Mouse (Mus musculus): ENCODE measurements at regions not wholly inside any gene's neighbourhood (a gene's known extent, or its start where the extent isn't known, plus 50 kb on each side); places are given as distances from the start of the nearest gene placed in this dataset.

GRCm38 (mm10) chr2:173344221-173344620 is 67.9 kb upstream of the Pmepa1 start:
- no peak overlapping the region for H3K4me2 ChIP-seq (ENCODE audit: low read depth, low read length)
- H3K27me3 ChIP-seq (ENCODE audit: control insufficient read depth, insufficient read depth, low read length), result no peaks in the 10 kb centered on the region
- H3K4me1 ChIP-seq (ENCODE audit: control insufficient read depth, insufficient read depth, low read length), result peaks cover 16% of the 10 kb centered on the region
- H3K36me3 ChIP-seq (ENCODE audit: control insufficient read depth, insufficient read depth, low read length), result no peaks in the 10 kb centered on the region
- H3K9me3 ChIP-seq (replicated peaks; ENCODE audit: control insufficient read depth, low read length), result peaks cover 5% of the 10 kb centered on the region; the same call in 1 of the 2 replicates
- no peak overlapping the region for H3K9ac ChIP-seq (ENCODE audit: low read length)
- no peak overlapping the region for H3K27ac ChIP-seq (ENCODE audit: low read length)
- no peak overlapping the region for H3K4me3 ChIP-seq (replicated peaks; ENCODE audit: low read length)
- no peak for ATAC-seq (ENCODE audit: insufficient read depth, low FRiP score)
- WGBS, result 91% methylated on average over 5 of the region's 5 CpGs

- Histone ChIP-seq H3K4me1 (ENCODE audit: control insufficient read depth, insufficient read depth, low read length) (peaks cover 19% of the 10 kb centered on the region), H3K27ac (ENCODE audit: low read length) (no peak overlapping the region), H3K27me3 (ENCODE audit: control insufficient read depth, insufficient read depth, low read length) (no peaks in the 10 kb centered on the region), H3K4me3 (replicated peaks; ENCODE audit: low read length) (no peak overlapping the region), H3K9me3 (replicated peaks; ENCODE audit: control insufficient read depth, low read length) (peaks cover 5% of the 10 kb centered on the region; the same call in 1 of the 2 replicates), H3K9ac (ENCODE audit: low read length) (no peak overlapping the region), H3K36me3 (ENCODE audit: control insufficient read depth, insufficient read depth, low read length) (no peaks in the 10 kb centered on the region), H3K4me2 (ENCODE audit: low read depth, low read length) (no peak overlapping the region)
- ATAC-seq (ENCODE audit: insufficient read depth, low FRiP score), result no peak
- WGBS, result 71% methylated on average over 11 of the region's 11 CpGs
Measured at GRCm38 (mm10) chr2:173347341-173347740, 71.0 kb upstream of the Pmepa1 start.

- Histone ChIP-seq H3K27me3 (ENCODE audit: control insufficient read depth, insufficient read depth, low read length) (no peaks in the 10 kb centered on the region), H3K4me2 (ENCODE audit: low read depth, low read length) (no peak overlapping the region), H3K27ac (ENCODE audit: low read length) (no peak overlapping the region), H3K9me3 (replicated peaks; ENCODE audit: control insufficient read depth, low read length) (peaks cover 5% of the 10 kb centered on the region; the same call in 1 of the 2 replicates), H3K4me3 (replicated peaks; ENCODE audit: low read length) (no peak overlapping the region), H3K4me1 (ENCODE audit: control insufficient read depth, insufficient read depth, low read length) (peaks cover 24% of the 10 kb centered on the region), H3K9ac (ENCODE audit: low read length) (no peak overlapping the region), H3K36me3 (ENCODE audit: control insufficient read depth, insufficient read depth, low read length) (no peaks in the 10 kb centered on the region)
- WGBS, result 67% methylated on average over 3 of the region's 3 CpGs
- ATAC-seq (ENCODE audit: insufficient read depth, low FRiP score), result no peak
Measured at GRCm38 (mm10) chr2:173348757-173349156, 72.4 kb upstream of the Pmepa1 start.

GRCm38 (mm10) chr2:173349510-173349909 is 73.2 kb upstream of the Pmepa1 start:
- Histone ChIP-seq H3K36me3 (ENCODE audit: control insufficient read depth, insufficient read depth, low read length) (no peaks in the 10 kb centered on the region), H3K27ac (ENCODE audit: low read length) (no peak overlapping the region), H3K9me3 (replicated peaks; ENCODE audit: control insufficient read depth, low read length) (0 out of 2 replicates have a peak, but pooled peaks cover under 1% of the 10 kb centered on the region), H3K9ac (ENCODE audit: low read length) (no peak overlapping the region), H3K4me2 (ENCODE audit: low read depth, low read length) (no peak overlapping the region), H3K27me3 (ENCODE audit: control insufficient read depth, insufficient read depth, low read length) (no peaks in the 10 kb centered on the region), H3K4me1 (ENCODE audit: control insufficient read depth, insufficient read depth, low read length) (peaks cover 24% of the 10 kb centered on the region), H3K4me3 (replicated peaks; ENCODE audit: low read length) (no peak overlapping the region)
- ATAC-seq (ENCODE audit: insufficient read depth, low FRiP score), result no peak
- 69% methylated on average over 9 of the region's 9 CpGs for WGBS

GRCm38 (mm10) chr2:173349910-173350309 is 73.6 kb upstream of the Pmepa1 start:
- Histone ChIP-seq H3K27ac (ENCODE audit: low read length) (no peak overlapping the region), H3K4me2 (ENCODE audit: low read depth, low read length) (no peak overlapping the region), H3K27me3 (ENCODE audit: control insufficient read depth, insufficient read depth, low read length) (no peaks in the 10 kb centered on the region), H3K9ac (ENCODE audit: low read length) (no peak overlapping the region), H3K4me1 (ENCODE audit: control insufficient read depth, insufficient read depth, low read length) (peaks cover 24% of the 10 kb centered on the region), H3K36me3 (ENCODE audit: control insufficient read depth, insufficient read depth, low read length) (no peaks in the 10 kb centered on the region), H3K4me3 (replicated peaks; ENCODE audit: low read length) (no peak overlapping the region), H3K9me3 (replicated peaks; ENCODE audit: control insufficient read depth, low read length) (no peaks in the 10 kb centered on the region)
- 90% methylated on average over 4 of the region's 4 CpGs for WGBS
- ATAC-seq (ENCODE audit: insufficient read depth, low FRiP score), result no peak

GRCm38 (mm10) chr2:173350405-173350804 is 74.1 kb upstream of the Pmepa1 start:
- ATAC-seq (ENCODE audit: insufficient read depth, low FRiP score), result no peak
- no peak overlapping the region for H3K27ac ChIP-seq (ENCODE audit: low read length)
- no peak overlapping the region for H3K4me3 ChIP-seq (replicated peaks; ENCODE audit: low read length)
- H3K9ac ChIP-seq (ENCODE audit: low read length), result no peak overlapping the region
- H3K27me3 ChIP-seq (ENCODE audit: control insufficient read depth, insufficient read depth, low read length), result no peaks in the 10 kb centered on the region
- WGBS, result 89% methylated on average over 3 of the region's 3 CpGs
- H3K4me2 ChIP-seq (ENCODE audit: low read depth, low read length), result no peak overlapping the region
- peaks cover 24% of the 10 kb centered on the region for H3K4me1 ChIP-seq (ENCODE audit: control insufficient read depth, insufficient read depth, low read length)
- no peaks in the 10 kb centered on the region for H3K36me3 ChIP-seq (ENCODE audit: control insufficient read depth, insufficient read depth, low read length)
- H3K9me3 ChIP-seq (replicated peaks; ENCODE audit: control insufficient read depth, low read length), result no peaks in the 10 kb centered on the region

GRCm38 (mm10) chr2:173350831-173351230 is 74.5 kb upstream of the Pmepa1 start:
- Histone ChIP-seq H3K9me3 (replicated peaks; ENCODE audit: control insufficient read depth, low read length) (no peaks in the 10 kb centered on the region), H3K9ac (ENCODE audit: low read length) (no peak overlapping the region), H3K4me3 (replicated peaks; ENCODE audit: low read length) (no peak overlapping the region), H3K4me2 (ENCODE audit: low read depth, low read length) (no peak overlapping the region), H3K36me3 (ENCODE audit: control insufficient read depth, insufficient read depth, low read length) (no peaks in the 10 kb centered on the region), H3K4me1 (ENCODE audit: control insufficient read depth, insufficient read depth, low read length) (peaks cover 24% of the 10 kb centered on the region), H3K27ac (ENCODE audit: low read length) (no peak overlapping the region), H3K27me3 (ENCODE audit: control insufficient read depth, insufficient read depth, low read length) (no peaks in the 10 kb centered on the region)
- 61% methylated on average over 3 of the region's 3 CpGs for WGBS
- ATAC-seq (ENCODE audit: insufficient read depth, low FRiP score), result no peak

GRCm38 (mm10) chr2:173351831-173352755 is 75.8 kb upstream of the Pmepa1 start:
- Histone ChIP-seq H3K4me2 (ENCODE audit: low read depth, low read length) (0 out of 2 replicates have a peak overlapping the region, but pooled peaks have one; percentile 17), H3K27ac (ENCODE audit: low read length) (peak overlapping the region; percentile 95), H3K36me3 (ENCODE audit: control insufficient read depth, insufficient read depth, low read length) (no peaks in the 10 kb centered on the region), H3K4me3 (replicated peaks; ENCODE audit: low read length) (no peak overlapping the region), H3K4me1 (ENCODE audit: control insufficient read depth, insufficient read depth, low read length) (peaks cover 24% of the 10 kb centered on the region), H3K9ac (ENCODE audit: low read length) (peak overlapping the region; percentile 41; the same call in 1 of the 2 replicates), H3K9me3 (replicated peaks; ENCODE audit: control insufficient read depth, low read length) (no peaks in the 10 kb centered on the region), H3K27me3 (ENCODE audit: control insufficient read depth, insufficient read depth, low read length) (no peaks in the 10 kb centered on the region)
- peak; percentile 74 for ATAC-seq (ENCODE audit: insufficient read depth, low FRiP score)
- WGBS, result 28% methylated on average over 18 of the region's 18 CpGs

- peaks cover 24% of the 10 kb centered on the region for H3K4me1 ChIP-seq (ENCODE audit: control insufficient read depth, insufficient read depth, low read length)
- H3K4me3 ChIP-seq (replicated peaks; ENCODE audit: low read length), result no peak overlapping the region
- no peaks in the 10 kb centered on the region for H3K27me3 ChIP-seq (ENCODE audit: control insufficient read depth, insufficient read depth, low read length)
- peak overlapping the region; percentile 95 for H3K27ac ChIP-seq (ENCODE audit: low read length)
- 26% methylated on average over 3 of the region's 3 CpGs for WGBS
- ATAC-seq (ENCODE audit: insufficient read depth, low FRiP score), result no peak; the same call in 1 of the 2 replicates
- H3K9me3 ChIP-seq (replicated peaks; ENCODE audit: control insufficient read depth, low read length), result no peaks in the 10 kb centered on the region
- no peak overlapping the region for H3K9ac ChIP-seq (ENCODE audit: low read length)
- 0 out of 2 replicates have a peak overlapping the region, but pooled peaks have one; percentile 2 for H3K4me2 ChIP-seq (ENCODE audit: low read depth, low read length)
- H3K36me3 ChIP-seq (ENCODE audit: control insufficient read depth, insufficient read depth, low read length), result no peaks in the 10 kb centered on the region
Measured at GRCm38 (mm10) chr2:173352756-173353139, 76.4 kb upstream of the Pmepa1 start.

All from stomach, embryonic 16.5 days (tissue).